Mouse (Mus musculus) liver (tissue): Measurements from ENCODE around the gene Strn3.
"Not testable (repeated sequence)": the region's sequence is repeated elsewhere in the genome, so short reads cannot be mapped to it uniquely, and the experiment has no call there.

Experiments
- DNase-seq: peaks from one replicate; pipeline ENCODE4 v3.0.0-alpha.2; 2020; ENCODE audit warnings: mixed read lengths

The Strn3 gene

DNA sequence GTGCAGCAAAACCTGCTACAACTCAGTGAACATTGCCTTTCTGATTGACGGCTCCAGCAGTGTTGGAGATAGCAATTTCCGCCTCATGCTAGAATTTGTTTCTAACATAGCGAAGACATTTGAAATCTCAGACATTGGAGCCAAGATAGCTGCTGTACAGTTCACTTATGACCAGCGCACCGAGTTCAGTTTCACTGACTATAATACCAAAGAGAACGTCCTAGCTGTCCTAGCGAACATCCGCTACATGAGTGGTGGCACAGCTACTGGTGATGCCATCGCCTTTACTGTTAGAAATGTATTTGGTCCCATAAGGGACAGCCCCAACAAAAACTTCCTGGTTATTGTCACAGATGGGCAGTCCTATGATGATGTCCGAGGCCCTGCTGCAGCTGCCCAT, 88.4 kb downstream of the Strn3 start:
- DNase-seq, result no peak

DNA sequence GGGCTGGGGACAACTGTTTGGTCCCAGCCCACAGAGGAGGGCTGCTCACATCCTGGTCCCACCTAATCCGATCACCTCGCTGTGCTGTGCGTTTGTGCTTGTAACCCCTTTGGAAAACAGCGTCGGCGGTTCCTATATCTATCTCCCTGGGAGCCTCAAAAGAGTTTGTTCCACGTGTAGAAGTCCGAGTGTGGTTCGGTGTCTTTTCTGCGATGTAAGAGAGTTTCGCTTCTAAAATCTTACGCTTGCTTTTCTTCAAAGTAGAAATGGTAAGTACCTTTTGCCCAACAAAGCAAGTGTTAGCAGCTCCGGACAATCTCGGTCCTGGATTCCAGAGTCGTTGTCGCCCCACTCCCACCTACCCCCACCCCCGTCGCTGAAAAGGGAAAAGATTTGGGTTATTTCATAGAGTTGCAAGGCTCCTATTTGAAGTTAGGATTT, 97.6 kb downstream of the Strn3 start:
- DNase-seq, result no peak

DNA sequence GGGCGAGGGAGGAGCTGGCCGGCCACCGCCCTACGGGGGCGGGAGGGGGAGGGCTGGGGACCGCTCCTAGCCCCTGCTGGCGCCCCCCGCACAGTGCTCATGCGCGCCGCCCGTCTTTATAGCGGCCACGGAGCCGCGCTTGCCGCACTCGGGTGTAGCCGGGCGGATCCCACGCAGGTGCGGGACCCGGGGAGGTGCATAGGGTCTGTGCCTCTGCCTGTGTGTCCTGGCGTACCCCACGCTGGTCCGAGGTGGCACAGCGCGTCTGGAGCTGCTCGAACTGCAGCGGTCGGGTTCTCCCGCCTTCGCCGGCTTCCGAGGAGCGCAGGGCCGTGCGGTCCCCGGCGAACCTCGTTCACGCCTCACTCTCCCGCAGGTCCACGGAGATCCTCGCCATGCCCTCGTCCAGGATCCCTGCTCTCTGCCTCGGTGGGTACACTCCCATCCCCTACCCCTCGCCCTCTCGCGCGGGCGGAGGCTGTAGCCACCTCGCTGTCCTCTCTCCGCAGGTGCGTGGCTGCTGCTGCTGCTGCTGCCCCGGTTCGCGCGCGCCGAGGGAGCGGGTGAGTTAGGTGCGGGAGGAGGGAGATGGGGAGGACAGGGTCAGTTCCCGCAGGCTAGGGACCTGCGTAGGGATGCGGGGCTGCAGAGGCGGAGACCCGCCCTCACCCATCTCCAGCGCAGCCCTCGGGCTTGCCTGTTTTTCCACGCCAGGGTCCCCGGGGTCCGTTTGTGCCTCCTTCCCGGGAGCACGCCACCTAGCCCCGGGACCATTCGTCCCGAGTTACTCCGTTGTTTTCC, 98.3 kb downstream of the Strn3 start, which contains the start of gene Coch:
Gene Coch (plus strand): TSS at position 113 of the 801 bp plus-strand sequence.
- DNase-seq, result peak; percentile 7

GRCm38 (mm10) chr12:51592888-51593228, 98.8 kb downstream of the Strn3 start:
- no peak for DNase-seq

GRCm38 (mm10) chr12:51591921-51592320, 99.8 kb downstream of the Strn3 start:
- no peak for DNase-seq

GRCm38 (mm10) chr12:51589263-51589662, 102.4 kb downstream of the Strn3 start:
- no peak for DNase-seq

GRCm38 (mm10) chr12:51577816-51578215, 113.9 kb downstream of the Strn3 start:
- DNase-seq, result not testable (repeated sequence)

DNA sequence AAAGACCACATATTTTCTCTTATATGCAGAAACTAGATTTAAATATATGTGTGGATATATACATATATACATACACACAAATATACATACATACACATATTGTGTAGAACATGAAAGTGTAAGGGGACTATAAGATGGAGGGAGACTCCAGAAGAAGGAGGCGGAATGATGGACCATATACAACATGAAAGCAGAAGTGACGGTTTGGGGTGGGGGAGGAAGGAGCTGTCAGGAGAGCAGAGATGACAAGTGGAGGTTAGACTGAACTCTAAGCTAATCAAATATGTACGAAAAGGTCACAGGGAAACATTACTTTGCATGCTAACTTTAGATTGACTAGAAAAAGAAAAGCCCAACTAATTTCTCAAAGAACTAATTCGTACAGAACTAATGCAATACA, 119.0 kb downstream of the Strn3 start:
- no peak for DNase-seq

DNA sequence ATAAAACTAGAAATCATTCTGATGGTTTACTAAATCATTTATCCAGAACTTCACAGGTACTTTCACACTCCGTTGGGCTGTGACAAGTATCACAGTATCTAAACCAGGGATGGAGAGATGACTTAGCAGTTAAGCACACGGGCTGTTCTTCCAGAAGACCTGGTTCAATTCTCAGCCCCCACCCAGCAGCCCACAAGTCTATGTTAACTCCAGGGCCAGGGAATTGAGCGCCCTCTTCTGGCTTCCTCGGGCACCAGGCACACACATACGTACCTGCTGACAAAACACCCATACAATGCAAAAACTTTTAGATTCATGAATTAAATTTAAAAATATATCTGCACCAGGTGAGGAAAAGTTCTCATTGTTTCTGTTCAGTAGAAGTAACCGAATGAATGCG, 121.8 kb downstream of the Strn3 start:
- no peak for DNase-seq

DNA sequence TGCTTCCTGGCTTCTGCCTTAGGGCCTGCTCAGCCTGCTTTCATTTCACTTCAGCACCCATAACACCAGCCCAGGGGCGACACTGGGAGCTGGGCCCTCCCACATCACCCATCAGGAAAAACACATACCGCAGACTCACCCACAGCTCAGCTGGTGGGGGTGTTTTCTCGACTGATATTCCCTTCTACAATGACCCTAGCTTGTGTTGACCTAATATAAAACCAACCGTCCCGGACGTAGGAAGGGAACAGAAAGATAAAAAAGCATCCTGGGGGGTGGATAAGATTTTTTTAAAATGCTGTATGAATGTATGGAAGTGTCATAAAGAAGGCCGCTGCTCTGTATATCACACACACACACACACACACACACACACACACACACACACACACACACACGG, 122.2 kb downstream of the Strn3 start:
- DNase-seq, result no peak

DNA sequence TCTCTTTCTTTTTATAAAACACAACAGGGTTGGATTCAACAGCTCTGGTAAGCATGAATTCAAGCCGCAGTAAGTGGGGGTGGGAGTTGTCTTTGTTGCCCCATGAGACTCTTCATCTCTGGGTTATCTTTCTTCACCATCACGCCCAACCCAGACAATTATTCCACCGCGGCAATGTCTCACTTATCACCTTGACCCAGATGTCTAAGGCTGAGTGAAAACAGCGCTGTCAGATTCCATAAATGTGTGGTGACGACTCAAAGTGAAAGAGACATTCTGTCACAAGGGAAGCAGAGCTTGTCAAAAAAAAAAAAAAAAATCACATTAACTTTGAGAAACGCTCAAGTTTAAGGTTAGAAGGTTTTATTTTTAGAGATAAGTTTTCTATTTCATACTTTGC, 124.5 kb downstream of the Strn3 start:
- DNase-seq, result peak; percentile 15

DNA sequence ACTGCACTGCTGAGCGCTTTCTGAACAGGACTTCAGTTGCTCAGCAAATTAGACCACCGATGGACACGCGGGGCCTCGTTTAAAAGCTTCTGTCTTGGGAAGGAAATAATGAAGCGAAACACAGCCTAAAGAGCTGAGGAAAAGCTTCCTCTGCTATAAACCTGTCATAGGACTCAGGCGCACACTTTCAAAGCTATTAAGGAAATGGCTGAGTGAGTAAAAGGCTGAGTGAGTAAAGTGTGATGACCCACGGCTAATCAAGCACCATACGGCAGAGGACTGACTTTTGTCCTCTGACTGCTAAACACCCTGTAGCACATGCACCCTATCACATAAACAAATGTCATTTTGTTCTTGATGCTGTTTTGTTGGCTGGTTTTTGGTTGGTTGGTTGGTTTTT, 130.3 kb downstream of the Strn3 start:
- DNase-seq, result no peak
